Comparison of ENCODE assay signal across 17 mouse cellular contexts in genomic region chr1:168390748-168391147, GRCm38 (mm10). TPM values are rescaled to one million over a fixed set of nuclear protein-coding genes. Genes with fewer than 3 reads are reported as not detected.
DNase-seq lines count a peak whose midpoint lies in the region; ATAC-seq and TF ChIP-seq lines count a peak whose summit lies in the region.
"Had no signal": no experiment of that assay in that cellular context is flagged by ENCODE, and none has a peak within 500 bp of the region (broad histone marks: within the 10 kb centered on the region; RNA-seq: fewer than 3 reads in every experiment).

No protein-coding gene starts in this region.

- H3K27me3 ChIP-seq in forebrain, embryonic 12.5 days = no peaks in the 10 kb centered on the region
- H3K27me3 ChIP-seq in forebrain, embryonic 11.5 days (ENCODE audit: control insufficient read depth, insufficient read depth, low read length) = no peaks in the 10 kb centered on the region
- no peaks in the 10 kb centered on the region for H3K27me3 ChIP-seq in kidney, embryonic 14.5 days (ENCODE audit: control insufficient read depth, insufficient read depth, low read length)
- H3K27me3 ChIP-seq: hindbrain, embryonic 13.5 days; intestine, embryonic 15.5 days; liver, embryonic 15.5 days; megakaryocyte, embryonic 14.5 days; Patski had no signal

- TF ChIP-seq CTCF in lung, adult 2 months (IDR thresholded peaks at IDR 0.05; ENCODE audit: insufficient read depth, low read length) = no peak

- no peak overlapping the region for H3K4me2 ChIP-seq in forebrain, embryonic 12.5 days
- H3K4me2 ChIP-seq in forebrain, embryonic 11.5 days (ENCODE audit: low read depth, low read length, severe bottlenecking) = no peak overlapping the region
- H3K4me2 ChIP-seq in kidney, embryonic 14.5 days (replicated peaks; ENCODE audit: low read depth, low read length) = no peak overlapping the region
- H3K4me2 ChIP-seq: hindbrain, embryonic 13.5 days; intestine, embryonic 15.5 days; liver, embryonic 15.5 days had no signal

- peaks cover 74% of the 10 kb centered on the region for H3K4me1 ChIP-seq in forebrain, embryonic 12.5 days
- peaks cover 38% of the 10 kb centered on the region for H3K4me1 ChIP-seq in forebrain, embryonic 11.5 days (replicated peaks; ENCODE audit: control insufficient read depth, insufficient read depth, low read length)
- H3K4me1 ChIP-seq in kidney, embryonic 14.5 days (ENCODE audit: control insufficient read depth, insufficient read depth, low read length) = peaks cover 76% of the 10 kb centered on the region
- peaks cover 14% of the 10 kb centered on the region for H3K4me1 ChIP-seq in lung, adult 2 months (ENCODE audit: control insufficient read depth, insufficient read depth, low read length)
- H3K4me1 ChIP-seq: liver, embryonic 15.5 days had no signal

- no peak for ATAC-seq in forebrain, embryonic 12.5 days (ENCODE audit: low FRiP score)
- no peak for ATAC-seq in forebrain, embryonic 11.5 days (replicated peaks; ENCODE audit: low FRiP score)
- no peak for ATAC-seq in kidney, embryonic 14.5 days (ENCODE audit: low FRiP score, low TSS enrichment)
- ATAC-seq: intestine, embryonic 15.5 days had no signal

- no peaks in the 10 kb centered on the region for H3K9me3 ChIP-seq in forebrain, embryonic 12.5 days
- H3K9me3 ChIP-seq in forebrain, embryonic 11.5 days (ENCODE audit: control insufficient read depth, low read length) = no peaks in the 10 kb centered on the region
- no peaks in the 10 kb centered on the region for H3K9me3 ChIP-seq in kidney, embryonic 14.5 days (ENCODE audit: control insufficient read depth, low read length)
- H3K9me3 ChIP-seq: hindbrain, embryonic 13.5 days; intestine, embryonic 15.5 days; limb, embryonic 13.5 days; liver, embryonic 15.5 days; megakaryocyte, embryonic 14.5 days had no signal

- no peak for TF ChIP-seq POLR2A in lung, adult 2 months (IDR thresholded peaks at IDR 0.05; ENCODE audit: borderline replicate concordance, extremely low read depth, low read depth, low read length)

- no peak for DNase-seq in forebrain, embryonic 11.5 days (ENCODE audit: low spot score)
- peak; percentile 53 for DNase-seq in kidney, adult 9 months
- peak; percentile 47 for DNase-seq in lung, postnatal 36 days
- no peak for DNase-seq in lung, adult 2 months
- no peak for DNase-seq in urinary bladder, postnatal 10 days (ENCODE audit: low spot score)
- no peak for DNase-seq in cerebellum, postnatal 14 days
- DNase-seq: cerebellum, postnatal 10 days; gastrocnemius, postnatal 14 days; thymus, adult 2 months had no signal

- H3K4me3 ChIP-seq in forebrain, embryonic 12.5 days (replicated peaks) = no peak overlapping the region
- H3K4me3 ChIP-seq in forebrain, embryonic 11.5 days (ENCODE audit: low read depth, low read length) = no peak overlapping the region
- H3K4me3 ChIP-seq in kidney, embryonic 14.5 days (ENCODE audit: low read length) = no peak overlapping the region
- no peak overlapping the region for H3K4me3 ChIP-seq in lung, adult 2 months (replicated peaks; ENCODE audit: extremely low read depth, low read depth, low read length)
- H3K4me3 ChIP-seq: hindbrain, embryonic 13.5 days; intestine, embryonic 15.5 days; limb, embryonic 13.5 days; liver, embryonic 15.5 days; megakaryocyte, embryonic 14.5 days had no signal

- H3K36me3 ChIP-seq in forebrain, embryonic 12.5 days (replicated peaks) = peaks cover 11% of the 10 kb centered on the region; the same call in 1 of the 2 replicates
- H3K36me3 ChIP-seq in forebrain, embryonic 11.5 days (ENCODE audit: control insufficient read depth, insufficient read depth, low read length) = no peaks in the 10 kb centered on the region
- peaks cover 36% of the 10 kb centered on the region for H3K36me3 ChIP-seq in kidney, embryonic 14.5 days (ENCODE audit: control insufficient read depth, insufficient read depth, low read length)
- H3K36me3 ChIP-seq: intestine, embryonic 15.5 days; liver, embryonic 15.5 days had no signal

- no peak overlapping the region for H3K9ac ChIP-seq in forebrain, embryonic 12.5 days
- H3K9ac ChIP-seq in forebrain, embryonic 11.5 days (ENCODE audit: low read length) = no peak overlapping the region
- no peak overlapping the region for H3K9ac ChIP-seq in kidney, embryonic 14.5 days (ENCODE audit: low read depth, low read length)
- H3K9ac ChIP-seq: hindbrain, embryonic 13.5 days; intestine, embryonic 15.5 days; limb, embryonic 13.5 days; liver, embryonic 15.5 days had no signal

- peak overlapping the region; percentile 87; the same call in 1 of the 2 replicates for H3K27ac ChIP-seq in forebrain, embryonic 12.5 days
- no peak overlapping the region for H3K27ac ChIP-seq in forebrain, embryonic 11.5 days (ENCODE audit: low read depth, low read length)
- no peak overlapping the region for H3K27ac ChIP-seq in kidney, embryonic 14.5 days (ENCODE audit: low read depth, low read length)
- H3K27ac ChIP-seq: hindbrain, embryonic 13.5 days; intestine, embryonic 15.5 days; liver, embryonic 15.5 days had no signal

RNA-seq across cellular contexts. Expression of gene Pbx1, which starts 41.3 kb away (rescaled TPM):
- polyA plus RNA-seq in forebrain, embryonic 12.5 days (2016; fragmentation: Nextera tagmentation; extraction: Ambion mirVana) = 69.4 and 72.2 TPM in 2 replicates
- polyA plus RNA-seq in forebrain, embryonic 11.5 days (2014; fragmentation: Nextera tagmentation; extraction: Ambion mirVana) = 45.8 and 51.1 TPM in 2 replicates
- 107 and 120 TPM in 2 replicates for polyA plus RNA-seq in kidney, embryonic 14.5 days (2014; fragmentation: Nextera tagmentation; extraction: Ambion mirVana)
- polyA plus RNA-seq in lung, adult 2 months (2012; rRNA removed) = 45.2 and 56.8 TPM in 2 replicates

Comparison
In these comparisons a context has a peak if more than half of its experiments do, and no peak if none do; other contexts are left out.
1. DNase-seq: peak in kidney, adult 9 months (single experiment) and lung, postnatal 36 days (single experiment); none in forebrain, embryonic 11.5 days (single experiment), lung, adult 2 months (single experiment), urinary bladder, postnatal 10 days (single experiment) and cerebellum, postnatal 14 days (0 of 2).